Mouse (Mus musculus): ENCODE measurements around the gene Iqgap2.

DNA sequence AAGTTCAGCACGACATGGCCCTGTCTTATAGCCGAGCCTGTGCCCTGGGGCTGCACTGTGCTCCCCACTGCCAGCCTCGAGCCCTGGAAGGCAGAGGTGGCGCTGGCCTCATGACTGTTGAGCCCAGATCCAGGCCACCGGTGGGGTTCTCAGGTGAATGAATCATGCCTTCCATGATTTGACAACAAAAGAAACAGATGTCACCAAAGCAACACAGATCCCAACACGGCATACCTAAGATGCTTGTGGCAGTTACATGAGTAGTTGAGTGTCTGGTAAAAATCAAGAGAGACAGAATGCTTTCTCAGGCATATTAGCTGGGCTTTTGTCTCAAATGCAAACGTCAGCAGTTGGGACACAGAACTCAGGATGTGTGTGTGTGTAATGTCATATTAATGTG is 248.0 kb downstream of the Iqgap2 start:
- TF ChIP-seq USF1 (IDR thresholded peaks at IDR 0.05; ENCODE audit: low read depth) (no peak), CTCF (IDR thresholded peaks at IDR 0.05; ENCODE audit: control insufficient read depth, insufficient read depth, insufficient read length) (no peak), MYOD1 (IDR thresholded peaks at IDR 0.05; ENCODE audit: control insufficient read depth, insufficient read length, low read depth) (no peak), CEBPB (IDR thresholded peaks at IDR 0.05; ENCODE audit: low read depth) (no peak)

All from C2C12 (cell line).